Mouse (Mus musculus): ENCODE results near the gene Thoc3.

- TF ChIP-seq POLR2A (IDR thresholded peaks at IDR 0.05; ENCODE audit: extremely low read depth, insufficient read depth, low read length) = no peak
- TF ChIP-seq CTCF (IDR thresholded peaks at IDR 0.05; ENCODE audit: extremely low read depth, insufficient read depth, low read length) = no peak
These were observed 10.6 kb upstream of the Thoc3 start for GRCm38 (mm10) chr13:54479286-54479685.
